Mouse (Mus musculus) hematopoietic stem cell, adult 5-6 weeks (primary cell): ENCODE measurements around the gene Tenm3. TPM values are rescaled to one million over a fixed set of nuclear protein-coding genes. Genes with fewer than 3 reads are reported as not detected.

ENCODE experiments used
- ATAC-seq, 2 experiments: fragments of 125-278 bp in 1 of 2; replicated peaks in 1 of 2; 2 replicates each; pipeline ENCODE4 v1.8.0; 2016 to 2017; ENCODE audit warnings: inconsistent platforms in 2 of 2, mild to moderate bottlenecking in 2 of 2, moderate number of reproducible peaks in 2 of 2, low read depth in 1 of 2, moderate TSS enrichment in 1 of 2; ENCODE audit not compliant: low FRiP score in 2 of 2, poor library complexity in 2 of 2, severe bottlenecking in 2 of 2, insufficient read depth in 1 of 2, low TSS enrichment in 1 of 2
- total RNA-seq: library from RNA; stranded (forward); fragments of 172-1452, 232-1000 nt; gene quantifications from 2 replicates; pipeline ENCODE4 v1.2.3, GENCODE M21; 2017

Gene Tenm3
- total RNA-seq, 1 experiment from 2014 or later, result not detected

GRCm38 (mm10) chr8:48765212-48765611 is 78.5 kb downstream of the Tenm3 start:
- ATAC-seq, result no peak

- no peak for ATAC-seq
Observed at GRCm38 (mm10) chr8:48764011-48764410, 79.7 kb downstream of the Tenm3 start.

- ATAC-seq, result no peak
Observed at GRCm38 (mm10) chr8:48756874-48757273, 86.9 kb downstream of the Tenm3 start.

- no peak for ATAC-seq
Observed at GRCm38 (mm10) chr8:48755492-48755891, 88.3 kb downstream of the Tenm3 start.

- ATAC-seq, result no peak
Observed at GRCm38 (mm10) chr8:48754959-48755358, 88.8 kb downstream of the Tenm3 start.

GRCm38 (mm10) chr8:48751965-48752364 is 91.8 kb downstream of the Tenm3 start:
- ATAC-seq, result no peak

- ATAC-seq, result no peak
Observed at GRCm38 (mm10) chr8:48748503-48749059, 95.2 kb downstream of the Tenm3 start.

GRCm38 (mm10) chr8:48743912-48744311 is 99.8 kb downstream of the Tenm3 start:
- ATAC-seq, result no peak

GRCm38 (mm10) chr8:48742741-48743140 is 101.0 kb downstream of the Tenm3 start:
- no peak for ATAC-seq

- ATAC-seq, result no peak
Observed at GRCm38 (mm10) chr8:48740951-48741350, 102.8 kb downstream of the Tenm3 start.

- ATAC-seq, result peak; percentile 75 to 78
Observed at GRCm38 (mm10) chr8:48740147-48740881, 103.4 kb downstream of the Tenm3 start.

- no peak for ATAC-seq
Observed at GRCm38 (mm10) chr8:48733731-48734130, 110.0 kb downstream of the Tenm3 start.

GRCm38 (mm10) chr8:48733057-48733456 is 110.7 kb downstream of the Tenm3 start:
- no peak for ATAC-seq

- no peak for ATAC-seq
Observed at GRCm38 (mm10) chr8:48730701-48731100, 113.0 kb downstream of the Tenm3 start.

- no peak for ATAC-seq
Observed at GRCm38 (mm10) chr8:48728833-48729690, 114.7 kb downstream of the Tenm3 start.

- no peak for ATAC-seq
Observed at GRCm38 (mm10) chr8:48728006-48728405, 115.7 kb downstream of the Tenm3 start.

GRCm38 (mm10) chr8:48722744-48723143 is 121.0 kb downstream of the Tenm3 start:
- no peak for ATAC-seq

GRCm38 (mm10) chr8:48722318-48722717 is 121.4 kb downstream of the Tenm3 start:
- no peak for ATAC-seq
